Mouse (Mus musculus) spleen, postnatal 14 days (tissue): ENCODE data around the gene Dhrs7c.

Experiments
- DNase-seq, 2 experiments: peaks; one replicate each; pipeline ENCODE4 v3.0.0; 2021 to 2022; ENCODE audit warnings: low spot score in 2 of 2

Dhrs7c gene

GRCm38 (mm10) chr11:67797931-67798330 is at the start of gene Dhrs7c:
Dhrs7c (plus strand) TSS chr11:67798187.
- DNase-seq, result no peak

GRCm38 (mm10) chr11:67756287-67756686 is 41.7 kb upstream of the Dhrs7c start:
- no peak for DNase-seq

GRCm38 (mm10) chr11:67757373-67758167 is 40.4 kb upstream of the Dhrs7c start:
- DNase-seq, result no peak

- DNase-seq, result no peak
Measured at GRCm38 (mm10) chr11:67771053-67771452, 26.9 kb upstream of the Dhrs7c start, which contains the start of gene Glp2r. Glp2r (minus strand) TSS chr11:67771153.

GRCm38 (mm10) chr11:67771691-67772090 is 26.3 kb upstream of the Dhrs7c start:
- no peak for DNase-seq

- DNase-seq, result no peak
Measured at GRCm38 (mm10) chr11:67772577-67772976, 25.4 kb upstream of the Dhrs7c start.

GRCm38 (mm10) chr11:67774379-67774778 is 23.6 kb upstream of the Dhrs7c start, which contains the start of gene Gsg1l2:
Gsg1l2 (plus strand) TSS chr11:67774608.
- DNase-seq, result no peak

GRCm38 (mm10) chr11:67790182-67790581 is 7.8 kb upstream of the Dhrs7c start:
- no peak for DNase-seq

GRCm38 (mm10) chr11:67800130-67800723 is 2.2 kb downstream of the Dhrs7c start:
- DNase-seq, result no peak

GRCm38 (mm10) chr11:67801169-67801568 is 3.2 kb downstream of the Dhrs7c start:
- DNase-seq, result no peak

- no peak for DNase-seq
Measured at GRCm38 (mm10) chr11:67805538-67805937, 7.6 kb downstream of the Dhrs7c start.

- DNase-seq, result no peak
Measured at GRCm38 (mm10) chr11:67806832-67807597, 9.0 kb downstream of the Dhrs7c start.

- DNase-seq, result no peak
Measured at GRCm38 (mm10) chr11:67808051-67808450, 10.1 kb downstream of the Dhrs7c start.

GRCm38 (mm10) chr11:67811535-67811934 is 13.5 kb downstream of the Dhrs7c start:
- DNase-seq, result no peak

- no peak for DNase-seq
Measured at GRCm38 (mm10) chr11:67819604-67820003, 21.6 kb downstream of the Dhrs7c start.

GRCm38 (mm10) chr11:67820221-67820620 is 22.2 kb downstream of the Dhrs7c start:
- DNase-seq, result no peak

GRCm38 (mm10) chr11:67821560-67821959 is 23.6 kb downstream of the Dhrs7c start:
- DNase-seq, result no peak

GRCm38 (mm10) chr11:67828360-67829059 is 30.5 kb downstream of the Dhrs7c start:
- no peak for DNase-seq

- DNase-seq, result no peak
Measured at GRCm38 (mm10) chr11:67829530-67829929, 31.5 kb downstream of the Dhrs7c start.

- DNase-seq, result no peak
Measured at GRCm38 (mm10) chr11:67831820-67832219, 33.8 kb downstream of the Dhrs7c start.

- no peak for DNase-seq
Measured at GRCm38 (mm10) chr11:67835408-67836078, 37.6 kb downstream of the Dhrs7c start.
